ENCODE assay signal across 8 mouse cellular contexts in genomic region chr3:118425748-118426147, GRCm38 (mm10).
A peak's percentile ranks its signal among the peaks of the same experiment; 100 is the strongest.
DNase-seq lines count a peak whose midpoint lies in the region; ATAC-seq and TF ChIP-seq lines count a peak whose summit lies in the region.

No protein-coding gene starts in this region.

- ATAC-seq in kidney, postnatal 0 days (replicated peaks; ENCODE audit: low FRiP score, low read depth) = no peak; the same call in 1 of the 2 replicates
- ATAC-seq in forebrain, postnatal 0 days = no peak
- no peak for ATAC-seq in liver, embryonic 14.5 days (ENCODE audit: insufficient read depth)

- peak overlapping the region; percentile 12; the same call in 1 of the 2 replicates for H3K4me3 ChIP-seq in kidney, postnatal 0 days (replicated peaks; ENCODE audit: low read depth, low read length)
- peak overlapping the region; percentile 32 for H3K4me3 ChIP-seq in forebrain, postnatal 0 days (ENCODE audit: low read depth, low read length)
- H3K4me3 ChIP-seq in liver, embryonic 14.5 days (ENCODE audit: insufficient read depth in 1 of 2, low read depth in 2 of 2, low read length in 2 of 2) = no peak overlapping the region

- H3K27ac ChIP-seq in kidney, postnatal 0 days = no peak overlapping the region
- no peak overlapping the region for H3K27ac ChIP-seq in forebrain, postnatal 0 days (ENCODE audit: low read depth, low read length)
- H3K27ac ChIP-seq in liver, embryonic 14.5 days = no peak overlapping the region

- peaks cover 9% of the 10 kb centered on the region for H3K27me3 ChIP-seq in kidney, postnatal 0 days (ENCODE audit: insufficient read depth, low read length)
- no peaks in the 10 kb centered on the region for H3K27me3 ChIP-seq in forebrain, postnatal 0 days (ENCODE audit: insufficient read depth, low read length)
- H3K27me3 ChIP-seq in liver, embryonic 14.5 days (ENCODE audit: control insufficient read depth, insufficient read depth, low read length) = peaks cover 7% of the 10 kb centered on the region

- peak; percentile 56 for TF ChIP-seq CTCF in kidney, postnatal 0 days (IDR thresholded peaks at IDR 0.05; ENCODE audit: low read depth)
- peak; percentile 71 for TF ChIP-seq CTCF in forebrain, postnatal 0 days (IDR thresholded peaks at IDR 0.05; ENCODE audit: low read depth)
- peak; percentile 28 for TF ChIP-seq CTCF in liver, embryonic 14.5 days (IDR thresholded peaks at IDR 0.05; ENCODE audit: low read depth)

- no peaks in the 10 kb centered on the region for H3K36me3 ChIP-seq in kidney, postnatal 0 days (ENCODE audit: insufficient read depth, low read length)
- H3K36me3 ChIP-seq in forebrain, postnatal 0 days (ENCODE audit: insufficient read depth) = no peaks in the 10 kb centered on the region
- no peaks in the 10 kb centered on the region for H3K36me3 ChIP-seq in liver, embryonic 14.5 days (replicated peaks; ENCODE audit: control insufficient read depth, insufficient read depth, low read depth)

- H3K9ac ChIP-seq in kidney, postnatal 0 days (ENCODE audit: low read depth, low read length) = no peak overlapping the region
- peak overlapping the region; percentile 33 for H3K9ac ChIP-seq in forebrain, postnatal 0 days
- no peak overlapping the region for H3K9ac ChIP-seq in liver, embryonic 14.5 days (replicated peaks)

- H3K4me1 ChIP-seq in kidney, postnatal 0 days (replicated peaks; ENCODE audit: insufficient read depth, low read length) = peaks cover 5% of the 10 kb centered on the region
- no peaks in the 10 kb centered on the region for H3K4me1 ChIP-seq in forebrain, postnatal 0 days (ENCODE audit: insufficient read depth)
- H3K4me1 ChIP-seq in liver, embryonic 14.5 days (replicated peaks; ENCODE audit: control insufficient read depth in 2 of 2, insufficient read depth in 2 of 2, low read length in 1 of 2) = no peaks in the 10 kb centered on the region

- 3% methylated on average over 19 of the region's 19 CpGs for WGBS in kidney, postnatal 0 days
- WGBS in forebrain, postnatal 0 days = 5% methylated on average over 19 of the region's 19 CpGs
- 6% methylated on average over 19 of the region's 19 CpGs for WGBS in liver, embryonic 14.5 days (ENCODE audit: insufficient replicate concordance)

- no peak for TF ChIP-seq EP300 in liver, embryonic 14.5 days (IDR thresholded peaks at IDR 0.05; ENCODE audit: low read depth)

- DNase-seq in kidney, postnatal 0 days (ENCODE audit: low spot score) = peak; percentile 14
- DNase-seq in kidney, postnatal 14 days = no peak
- peak; percentile 70 for DNase-seq in embryo, embryonic 10.5 days (ENCODE audit: low spot score)
- no peak for DNase-seq in forebrain, postnatal 0 days
- DNase-seq in liver, embryonic 14.5 days (ENCODE audit: low read depth in 3 of 3, low spot score in 3 of 3) = no peak
- peak; percentile 49 for DNase-seq in testis, postnatal 10 days (ENCODE audit: low spot score)
- no peak for DNase-seq in thymus, postnatal 10 days (ENCODE audit: low spot score in 2 of 2)
- no peak for DNase-seq in ovary, adult 18-20 months (ENCODE audit: low spot score)

- peak overlapping the region; percentile 45 for H3K4me2 ChIP-seq in kidney, postnatal 0 days (ENCODE audit: low read length)
- H3K4me2 ChIP-seq in forebrain, postnatal 0 days (ENCODE audit: low read depth) = peak overlapping the region; percentile 65
- no peak overlapping the region; the same call in 1 of the 2 replicates for H3K4me2 ChIP-seq in liver, embryonic 14.5 days (ENCODE audit: low read depth)

- no peaks in the 10 kb centered on the region for H3K9me3 ChIP-seq in kidney, postnatal 0 days (replicated peaks; ENCODE audit: low read length)
- no peaks in the 10 kb centered on the region for H3K9me3 ChIP-seq in forebrain, postnatal 0 days (ENCODE audit: low read length)
- no peaks in the 10 kb centered on the region for H3K9me3 ChIP-seq in liver, embryonic 14.5 days (ENCODE audit: control insufficient read depth, low read length)

Comparison
In these comparisons a context has a peak if more than half of its experiments do, and no peak if none do; other contexts are left out.
1. DNase-seq: peak in kidney, postnatal 0 days (single experiment), embryo, embryonic 10.5 days (single experiment) and testis, postnatal 10 days (single experiment); none in kidney, postnatal 14 days (single experiment), forebrain, postnatal 0 days (single experiment), liver, embryonic 14.5 days (0 of 3), thymus, postnatal 10 days (0 of 2) and ovary, adult 18-20 months (single experiment).
2. H3K4me3 ChIP-seq: peak in kidney, postnatal 0 days (single experiment) and forebrain, postnatal 0 days (single experiment); none in liver, embryonic 14.5 days (0 of 2).
3. Peak in every context shown above with its lines, with median percentiles within 50 percentile points of each other: CTCF ChIP-seq.